Mouse (Mus musculus): Measurements from ENCODE around the gene Tfr2. TPM values are rescaled to one million over a fixed set of nuclear protein-coding genes. Genes with fewer than 3 reads are reported as not detected.

Gene Tfr2
- polyA plus RNA-seq, 1 experiment from 2014 or later, result 4.9 TPM

DNA sequence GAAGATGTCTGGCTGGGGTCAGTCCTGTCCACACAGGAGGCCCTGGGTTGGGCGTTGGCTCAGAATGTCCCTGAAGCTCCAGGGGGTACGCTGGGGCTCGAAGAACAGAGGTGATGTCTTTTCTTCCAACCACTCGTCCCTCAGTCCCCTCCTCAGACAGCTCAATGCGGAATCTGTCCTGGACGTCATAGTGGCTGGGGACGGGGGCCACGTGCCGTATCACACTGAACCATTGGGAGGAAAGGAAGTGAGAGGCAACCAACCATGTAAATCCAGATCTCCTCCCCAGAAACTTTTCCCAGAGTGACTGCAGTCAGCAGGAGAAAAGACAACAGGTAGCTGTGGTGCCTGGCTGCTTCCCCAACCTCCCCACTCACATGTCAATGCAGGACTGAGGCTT is 30.0 kb downstream of the Tfr2 start:
- Histone ChIP-seq H3K9me3 (no peaks in the 10 kb centered on the region), H3K4me1 (replicated peaks) (peaks cover 50% of the 10 kb centered on the region), H3K27me3 (ENCODE audit: insufficient read depth, poor library complexity, severe bottlenecking) (no peaks in the 10 kb centered on the region), H3K27ac (peak overlapping the region; percentile 96), H3K36me3 (peaks cover 15% of the 10 kb centered on the region), H3K4me3 (peak overlapping the region; percentile 81)
- 69% methylated on average over 9 of the region's 9 CpGs for WGBS
- DNase-seq (ENCODE audit: low spot score), result no peak

GRCm38 (mm10) chr5:137600281-137600618 is 30.6 kb downstream of the Tfr2 start:
- H3K4me1 ChIP-seq (replicated peaks), result peaks cover 50% of the 10 kb centered on the region
- H3K9me3 ChIP-seq, result no peaks in the 10 kb centered on the region
- whole genome bisulfite sequencing, result 3% methylated on average over 19 of the region's 19 CpGs
- peak overlapping the region; percentile 81 for H3K4me3 ChIP-seq
- DNase-seq (ENCODE audit: low spot score), result no peak
- H3K36me3 ChIP-seq, result peaks cover 18% of the 10 kb centered on the region
- H3K27me3 ChIP-seq (ENCODE audit: insufficient read depth, poor library complexity, severe bottlenecking), result no peaks in the 10 kb centered on the region
- peak overlapping the region; percentile 96 for H3K27ac ChIP-seq

DNA sequence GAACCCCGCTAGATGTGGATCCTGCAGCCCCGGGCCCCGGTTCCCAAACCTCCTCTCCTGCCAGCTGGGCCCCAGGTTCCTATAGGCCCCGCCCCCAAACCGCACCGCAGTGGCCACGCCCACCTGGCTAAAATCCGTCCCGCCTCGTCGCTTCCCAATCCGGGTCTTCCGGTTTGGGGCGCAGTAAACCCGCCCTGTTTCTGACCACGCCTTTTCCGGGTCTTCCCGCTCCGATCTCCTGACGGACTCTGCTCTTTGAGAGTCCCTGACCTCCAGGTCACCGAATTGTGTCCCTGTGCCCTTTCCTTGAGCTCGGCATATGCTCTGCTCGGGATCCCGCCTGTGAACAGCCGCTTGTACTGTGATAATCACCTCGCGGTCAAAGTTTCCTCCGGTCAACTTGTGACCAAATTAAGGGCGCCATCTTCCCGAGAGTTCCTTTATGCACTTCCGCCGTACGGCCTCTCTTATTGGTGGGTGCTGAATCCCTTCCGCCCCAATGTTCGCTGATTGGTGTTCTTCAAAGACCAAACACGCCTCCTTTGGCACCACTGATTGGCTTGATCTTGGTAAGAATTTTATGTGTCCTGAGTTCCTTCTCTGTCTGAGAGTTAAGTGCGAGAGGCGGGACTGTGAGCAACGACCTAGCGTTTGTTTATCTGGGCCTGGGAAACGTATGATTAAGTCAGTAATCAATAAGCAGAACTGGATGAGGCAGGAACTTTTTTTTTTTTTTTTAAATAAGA is 31.2 kb downstream of the Tfr2 start, which contains the start of gene Mospd3:
Mospd3 (minus strand) TSS at position 440 of the 746 bp plus-strand sequence.
- no peaks in the 10 kb centered on the region for H3K9me3 ChIP-seq
- H3K27ac ChIP-seq, result peak within 1 kb of the TSS; percentile 96
- peak within 1 kb of the TSS; percentile 81 for H3K4me3 ChIP-seq
- H3K27me3 ChIP-seq (ENCODE audit: insufficient read depth, poor library complexity, severe bottlenecking), result no peaks in the 10 kb centered on the region
- H3K36me3 ChIP-seq, result peaks cover 23% of the 10 kb centered on the region
- H3K4me1 ChIP-seq (replicated peaks), result peaks cover 50% of the 10 kb centered on the region
- DNase-seq (ENCODE audit: low spot score), result peak; percentile 96
- under 1% methylated on average over 41 of the region's 41 CpGs for WGBS

DNA sequence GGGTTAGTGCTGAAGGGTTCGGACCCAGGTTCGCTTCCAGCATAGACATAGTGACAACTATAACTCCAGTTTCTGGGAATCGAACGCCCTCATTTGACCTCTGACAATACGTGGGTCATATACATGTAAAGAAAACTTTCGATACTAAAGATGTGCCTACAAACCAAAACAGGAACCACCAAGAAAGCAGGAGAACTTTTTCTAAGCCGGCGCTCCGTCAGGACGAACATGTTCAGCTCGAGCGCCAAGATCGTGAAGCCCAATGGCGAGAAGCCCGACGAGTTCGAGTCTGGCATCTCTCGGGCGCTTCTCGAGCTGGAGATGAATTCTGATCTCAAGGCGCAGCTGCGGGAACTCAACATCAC is 31.7 kb downstream of the Tfr2 start:
- no peaks in the 10 kb centered on the region for H3K27me3 ChIP-seq (ENCODE audit: insufficient read depth, poor library complexity, severe bottlenecking)
- H3K27ac ChIP-seq, result peak overlapping the region; percentile 96
- H3K9me3 ChIP-seq, result no peaks in the 10 kb centered on the region
- peak overlapping the region; percentile 81 for H3K4me3 ChIP-seq
- peaks cover 29% of the 10 kb centered on the region for H3K36me3 ChIP-seq
- WGBS, result 1% methylated on average over 22 of the region's 22 CpGs
- peak; percentile 51 for DNase-seq (ENCODE audit: low spot score)
- H3K4me1 ChIP-seq (replicated peaks), result peaks cover 50% of the 10 kb centered on the region

- WGBS, result 13% methylated on average over 26 of the region's 26 CpGs
- Histone ChIP-seq H3K9me3 (no peaks in the 10 kb centered on the region), H3K4me3 (peak overlapping the region; percentile 43), H3K27ac (peak overlapping the region; percentile 69), H3K4me1 (replicated peaks) (peaks cover 57% of the 10 kb centered on the region), H3K36me3 (peaks cover 18% of the 10 kb centered on the region), H3K27me3 (ENCODE audit: insufficient read depth, poor library complexity, severe bottlenecking) (peaks cover 39% of the 10 kb centered on the region)
- no peak for DNase-seq (ENCODE audit: low spot score)
Observed at GRCm38 (mm10) chr5:137607860-137608653, 38.4 kb downstream of the Tfr2 start.

- no peak for DNase-seq (ENCODE audit: low spot score)
- H3K27ac ChIP-seq, result peak overlapping the region; percentile 69
- no peaks in the 10 kb centered on the region for H3K9me3 ChIP-seq
- H3K27me3 ChIP-seq (ENCODE audit: insufficient read depth, poor library complexity, severe bottlenecking), result peaks cover 39% of the 10 kb centered on the region
- peaks cover 61% of the 10 kb centered on the region for H3K4me1 ChIP-seq (replicated peaks)
- peak overlapping the region; percentile 43 for H3K4me3 ChIP-seq
- peaks cover 18% of the 10 kb centered on the region for H3K36me3 ChIP-seq
- WGBS, result 16% methylated on average over 23 of the region's 23 CpGs
Observed at GRCm38 (mm10) chr5:137608654-137609190, 39.1 kb downstream of the Tfr2 start.

DNA sequence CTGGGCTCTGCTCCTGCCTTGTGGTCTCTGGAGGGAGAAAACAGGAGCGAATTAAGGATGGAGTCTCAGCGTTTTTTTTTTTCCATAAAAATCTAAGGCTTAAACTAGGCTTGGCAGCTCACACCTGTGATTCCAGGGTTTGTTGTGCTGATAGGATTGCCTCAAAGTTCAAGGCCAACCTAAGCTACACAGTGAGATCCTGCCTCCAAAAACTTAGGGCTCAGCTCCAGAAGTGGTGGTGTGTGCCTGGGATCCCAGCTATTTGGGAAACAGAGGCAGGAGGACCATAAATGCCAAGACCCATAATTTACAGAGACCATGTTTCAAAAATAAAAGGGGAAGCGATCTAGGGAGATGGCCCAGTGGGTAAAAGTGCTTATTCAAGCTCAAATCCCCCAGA is 39.7 kb downstream of the Tfr2 start:
- Histone ChIP-seq H3K4me1 (replicated peaks) (peaks cover 63% of the 10 kb centered on the region), H3K27me3 (ENCODE audit: insufficient read depth, poor library complexity, severe bottlenecking) (peaks cover 39% of the 10 kb centered on the region), H3K36me3 (peaks cover 18% of the 10 kb centered on the region), H3K9me3 (no peaks in the 10 kb centered on the region), H3K27ac (no peak overlapping the region), H3K4me3 (0 out of 2 replicates have a peak overlapping the region, but pooled peaks have one; percentile 16)
- 63% methylated on average over 3 of the region's 3 CpGs for WGBS
- no peak for DNase-seq (ENCODE audit: low spot score)

DNA sequence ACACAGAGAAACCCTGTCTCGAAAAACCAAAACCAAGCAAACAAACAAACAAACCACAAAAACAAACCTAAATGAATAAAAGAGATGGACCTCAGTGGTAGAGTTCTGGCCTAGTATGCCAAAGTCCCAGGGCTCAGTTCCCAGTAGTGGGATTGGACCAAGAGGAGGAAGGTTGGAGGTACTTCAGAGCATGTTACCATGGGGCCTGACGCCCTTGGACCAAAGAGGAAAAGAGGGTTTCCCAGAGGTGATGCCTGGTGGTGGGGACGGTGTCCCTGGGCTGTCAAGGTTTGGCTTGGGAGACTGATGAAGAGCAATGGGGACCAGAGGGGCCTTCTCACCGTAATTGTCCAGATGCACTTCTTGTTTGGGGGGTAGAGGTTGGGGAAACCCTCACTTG is 40.4 kb downstream of the Tfr2 start:
- H3K27me3 ChIP-seq (ENCODE audit: insufficient read depth, poor library complexity, severe bottlenecking), result peaks cover 39% of the 10 kb centered on the region
- 58% methylated on average over 4 of the region's 4 CpGs for WGBS
- H3K4me3 ChIP-seq, result peak overlapping the region; percentile 30
- DNase-seq (ENCODE audit: low spot score), result no peak
- H3K9me3 ChIP-seq, result no peaks in the 10 kb centered on the region
- H3K4me1 ChIP-seq (replicated peaks), result peaks cover 63% of the 10 kb centered on the region
- peaks cover 16% of the 10 kb centered on the region for H3K36me3 ChIP-seq
- peak overlapping the region; percentile 86 for H3K27ac ChIP-seq

- Histone ChIP-seq H3K4me3 (peak overlapping the region; percentile 30), H3K27me3 (ENCODE audit: insufficient read depth, poor library complexity, severe bottlenecking) (peaks cover 39% of the 10 kb centered on the region), H3K27ac (peak overlapping the region; percentile 86), H3K36me3 (peaks cover 10% of the 10 kb centered on the region), H3K9me3 (no peaks in the 10 kb centered on the region), H3K4me1 (replicated peaks) (peaks cover 63% of the 10 kb centered on the region)
- WGBS, result 13% methylated on average over 12 of the region's 12 CpGs
- peak; percentile 83 for DNase-seq (ENCODE audit: low spot score)
Observed at GRCm38 (mm10) chr5:137610548-137611244, 41.1 kb downstream of the Tfr2 start.

GRCm38 (mm10) chr5:137611245-137611602 is 41.6 kb downstream of the Tfr2 start:
- Histone ChIP-seq H3K4me3 (peak overlapping the region; percentile 30), H3K9me3 (no peaks in the 10 kb centered on the region), H3K27me3 (ENCODE audit: insufficient read depth, poor library complexity, severe bottlenecking) (peaks cover 39% of the 10 kb centered on the region), H3K36me3 (peaks cover 5% of the 10 kb centered on the region), H3K4me1 (replicated peaks) (peaks cover 63% of the 10 kb centered on the region), H3K27ac (peak overlapping the region; percentile 86)
- peak; percentile 79 for DNase-seq (ENCODE audit: low spot score)
- 17% methylated on average over 6 of the region's 6 CpGs for WGBS

DNA sequence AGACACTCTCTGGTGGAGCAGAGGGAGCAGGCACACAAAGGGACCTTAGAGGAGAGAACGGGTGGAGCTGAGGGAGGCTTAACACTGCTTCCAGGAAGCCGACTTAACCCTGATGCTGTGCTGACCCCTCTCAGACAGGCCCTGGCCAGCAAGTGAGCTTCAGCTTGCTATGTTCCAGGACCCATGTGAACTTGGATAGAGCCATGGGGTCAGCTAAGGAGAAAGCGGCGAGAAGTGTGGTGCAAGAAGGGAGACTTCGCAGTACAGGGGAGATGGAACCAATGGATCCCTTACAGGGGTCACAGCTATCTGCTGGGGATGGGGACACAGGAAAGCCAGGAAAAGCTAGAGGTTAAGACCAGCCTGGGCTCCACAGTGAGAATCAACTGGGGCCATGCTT is 43.4 kb downstream of the Tfr2 start:
- H3K27me3 ChIP-seq (ENCODE audit: insufficient read depth, poor library complexity, severe bottlenecking), result peaks cover 23% of the 10 kb centered on the region
- no peaks in the 10 kb centered on the region for H3K36me3 ChIP-seq
- peaks cover 58% of the 10 kb centered on the region for H3K4me1 ChIP-seq (replicated peaks)
- no peaks in the 10 kb centered on the region for H3K9me3 ChIP-seq
- H3K27ac ChIP-seq, result peak overlapping the region; percentile 86
- WGBS, result 69% methylated on average over 5 of the region's 5 CpGs
- DNase-seq (ENCODE audit: low spot score), result no peak
- peak overlapping the region; percentile 4; the same call in 1 of the 2 replicates for H3K4me3 ChIP-seq

DNA sequence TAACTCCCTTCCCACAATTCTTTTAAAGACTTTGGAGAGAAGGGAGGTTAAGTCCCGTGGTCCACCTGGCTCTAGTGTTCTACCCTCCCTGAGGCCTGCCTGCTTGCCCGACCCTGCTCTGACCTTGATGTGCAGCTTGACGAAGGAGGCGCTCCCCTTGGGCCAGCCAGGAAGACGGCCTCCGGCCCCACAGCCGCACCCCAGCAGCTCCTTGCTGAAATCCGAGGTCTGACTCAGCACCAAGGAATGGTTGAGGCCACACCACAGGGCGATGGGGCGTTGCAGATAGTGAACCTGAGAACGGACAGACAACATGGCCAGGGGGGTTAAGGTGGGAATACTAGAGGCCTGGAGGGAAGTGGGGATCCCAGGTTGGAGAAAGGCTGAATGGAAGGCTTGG is 43.9 kb downstream of the Tfr2 start, which contains the start of gene Pcolce:
Pcolce (minus strand) TSS at position 235 of the 400 bp plus-strand sequence.
- peaks cover 19% of the 10 kb centered on the region for H3K27me3 ChIP-seq (ENCODE audit: insufficient read depth, poor library complexity, severe bottlenecking)
- H3K36me3 ChIP-seq, result no peaks in the 10 kb centered on the region
- peaks cover 53% of the 10 kb centered on the region for H3K4me1 ChIP-seq (replicated peaks)
- DNase-seq (ENCODE audit: low spot score), result no peak
- no peaks in the 10 kb centered on the region for H3K9me3 ChIP-seq
- H3K27ac ChIP-seq, result peak within 1 kb of the TSS; percentile 86
- peak within 1 kb of the TSS; percentile 4; the same call in 1 of the 2 replicates for H3K4me3 ChIP-seq
- 61% methylated on average over 11 of the region's 11 CpGs for WGBS
